Mouse (Mus musculus) CH12.LX (cell line): ENCODE measurements around the gene Hsf4.

Experiments
- CTCF ChIP-seq, 2 experiments: IDR thresholded peaks in 1 of 2; conservative IDR thresholded peaks in 1 of 2; 2 replicates each; pipeline ENCODE4 v1.5.1; 2011 to 2012; ENCODE audit warnings: low read depth in 2 of 2, low read length in 2 of 2, improper control_type of control experiment in 1 of 2, inconsistent platforms in 1 of 2, mild to moderate bottlenecking in 1 of 2, moderate library complexity in 1 of 2
- POLR2AphosphoS2 ChIP-seq: IDR thresholded peaks from 2 replicates; pipeline ENCODE4 v1.6.1; 2011; ENCODE audit warnings: low read depth, low read length, improper control_type of control experiment

DNA sequence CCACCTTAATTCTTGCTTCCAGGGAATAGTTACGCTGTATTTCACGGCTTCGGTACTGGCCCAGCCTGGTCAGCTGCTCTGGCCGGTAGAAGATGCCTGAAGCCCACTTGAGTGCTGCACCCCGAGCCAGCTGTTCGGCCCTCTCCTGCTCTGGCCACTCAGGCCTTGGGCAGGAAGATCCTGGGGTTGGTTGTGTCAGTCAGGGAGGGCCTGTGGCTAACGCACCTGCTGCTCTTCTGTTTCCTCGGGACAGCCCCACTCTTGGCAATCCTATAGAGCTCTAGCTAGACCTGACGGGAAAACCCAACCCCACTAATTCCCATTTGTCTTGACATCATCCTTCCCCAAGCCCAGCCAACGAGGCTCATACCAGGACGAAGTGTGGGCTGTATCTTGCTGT, 25.7 kb downstream of the Hsf4 start:
- TF ChIP-seq POLR2AphosphoS2 (no peak), CTCF (conservative IDR thresholded peaks at IDR 0.05 in 1 of 2, IDR thresholded peaks at IDR 0.05 in 1 of 2; ENCODE audit: low read depth in 2 of 2, low read length in 2 of 2) (no peak)
